Mouse (Mus musculus): ENCODE measurements at regions not wholly inside any gene's neighbourhood (a gene's known extent, or its start where the extent isn't known, plus 50 kb on each side); places are given as distances from the start of the nearest gene placed in this dataset.
A peak's percentile ranks its signal among the peaks of the same experiment; 100 is the strongest.

DNA sequence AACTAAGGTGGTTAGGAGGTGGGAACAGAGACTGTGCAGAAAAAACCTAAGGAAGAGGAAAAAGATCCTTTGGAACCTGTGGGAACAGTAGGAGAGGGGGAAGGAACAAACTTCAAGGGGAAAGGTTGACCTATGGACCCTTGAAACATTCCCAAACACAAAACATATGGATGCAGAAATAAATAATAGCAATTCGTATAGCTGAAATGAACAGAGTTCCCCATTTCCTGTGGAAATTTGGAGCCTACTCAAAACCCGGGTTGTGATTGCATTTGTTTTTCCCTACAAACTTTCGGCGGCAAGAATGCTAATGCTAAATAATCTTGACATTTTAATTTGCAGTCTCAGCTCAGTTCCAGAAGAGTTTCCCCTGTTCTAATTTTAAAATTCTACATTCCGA lies 246.0 kb upstream of the Cd180 start:
- ATAC-seq (no peak), DNase-seq (ENCODE audit: low read depth, low spot score) (no peak)
- ChIA-PET POLR2A (no interaction called here), CTCF (no interaction called here)
- TF ChIP-seq CTCF (IDR thresholded peaks at IDR 0.05) = no peak
- H3K27me3 ChIP-seq = no peaks in the 10 kb centered on the region
- in situ Hi-C loops (cut with MboI; ENCODE audit: low pct_unique_long_range_greater_than_20kb) = no loop called here

DNA sequence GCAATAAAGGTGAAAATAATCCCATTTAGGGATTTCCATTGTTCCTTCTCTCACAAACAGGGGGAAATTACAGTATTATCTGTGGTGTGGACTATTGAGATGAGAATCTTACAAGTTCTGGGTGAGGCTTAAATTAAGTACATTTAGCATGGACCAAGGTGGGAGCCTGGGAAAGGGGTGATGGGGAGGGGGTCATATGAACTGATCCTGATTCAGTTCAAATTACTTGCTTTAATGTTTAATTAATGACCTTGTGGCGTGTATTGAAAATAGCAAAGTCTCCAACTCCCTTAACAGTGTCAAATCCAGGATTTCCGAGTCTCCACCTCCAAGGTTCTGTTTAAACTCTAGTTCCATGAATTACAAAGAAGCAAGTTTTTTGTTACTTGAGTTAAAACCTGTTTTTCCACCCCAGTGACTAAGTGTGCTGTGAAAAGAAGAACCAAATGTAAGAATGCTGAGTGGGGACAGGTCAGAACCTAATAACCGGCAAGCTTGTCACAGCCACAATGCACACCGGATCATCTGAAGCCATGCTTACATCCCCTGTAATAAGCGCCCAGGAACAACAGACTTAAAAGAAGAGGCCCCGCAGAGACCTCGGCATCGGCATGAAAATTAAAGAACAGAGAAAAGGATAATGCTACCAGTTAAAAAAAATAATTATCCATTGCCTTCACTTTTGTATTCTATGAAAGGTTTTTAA lies 243.8 kb upstream of the Cd180 start:
- no peaks in the 10 kb centered on the region for H3K27me3 ChIP-seq
- no peak for TF ChIP-seq CTCF (IDR thresholded peaks at IDR 0.05)
- in situ Hi-C loops (cut with MboI; ENCODE audit: low pct_unique_long_range_greater_than_20kb) = loop anchor here (10.0 kb wide), 1 partner anchor 215 kb away; no protein-coding TSS in a partner anchor
- CTCF ChIA-PET = no interaction called here
- no peak for ATAC-seq
- POLR2A ChIA-PET = no interaction called here
- no peak for DNase-seq (ENCODE audit: low read depth, low spot score)

DNA sequence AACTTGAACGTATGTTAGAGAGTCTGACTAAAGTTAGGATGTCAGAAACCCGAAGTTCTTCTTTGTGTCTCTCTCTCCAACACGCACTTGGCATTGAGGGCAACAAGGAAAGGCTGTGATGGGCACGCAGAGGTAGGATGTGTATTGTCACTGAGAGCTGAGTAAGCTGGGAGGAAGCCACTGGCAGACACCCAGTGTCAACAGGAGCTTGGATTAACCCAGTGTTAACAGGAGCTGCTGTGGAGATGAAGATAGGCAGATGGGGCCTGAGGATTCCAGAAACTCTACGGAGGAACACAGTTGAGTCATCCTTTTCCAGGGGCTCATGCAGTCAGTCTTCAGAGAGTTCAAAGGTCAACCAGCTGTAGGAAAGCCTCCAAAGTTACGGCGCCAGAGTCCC lies 242.2 kb upstream of the Cd180 start:
- no peak for ATAC-seq
- in situ Hi-C loops (cut with MboI; ENCODE audit: low pct_unique_long_range_greater_than_20kb) = loop anchor here (10.0 kb wide), 1 partner anchor 216 kb away; no protein-coding TSS in a partner anchor
- no peak for DNase-seq (ENCODE audit: low read depth, low spot score)
- no peak for TF ChIP-seq CTCF (IDR thresholded peaks at IDR 0.05)
- no peaks in the 10 kb centered on the region for H3K27me3 ChIP-seq
- ChIA-PET POLR2A (no interaction called here), CTCF (no interaction called here)

DNA sequence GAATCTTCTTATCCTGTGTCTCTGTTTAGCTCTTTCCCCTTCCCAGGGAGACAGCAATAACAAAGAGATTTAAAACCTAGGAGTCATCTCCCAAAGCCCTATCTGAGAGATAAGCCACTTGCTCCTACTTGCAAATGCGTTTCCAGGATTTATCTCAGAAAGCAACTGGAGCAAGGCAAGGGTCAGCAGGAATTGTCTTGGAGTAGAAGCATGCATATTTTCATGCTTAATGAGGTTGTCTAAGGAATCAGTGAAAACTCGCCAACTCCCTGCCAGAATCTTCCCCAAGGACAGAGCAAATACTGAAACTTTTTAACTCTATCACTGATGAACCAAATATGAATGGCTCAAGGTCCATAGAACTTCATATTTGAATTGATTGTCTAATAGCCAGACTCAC lies 234.6 kb upstream of the Cd180 start:
- TF ChIP-seq CTCF (IDR thresholded peaks at IDR 0.05) = no peak
- ATAC-seq = no peak
- H3K27me3 ChIP-seq = no peaks in the 10 kb centered on the region
- DNase-seq (ENCODE audit: low read depth, low spot score) = no peak
- ChIA-PET POLR2A (interaction anchor here (0.6 kb wide), 1 partner anchor 1343 kb away, joined by 3 read pairs; no protein-coding TSS in a partner anchor), CTCF (interaction anchor here (1.2 kb wide), 1 partner anchor 11 kb away, joined by 3 read pairs; no protein-coding TSS in a partner anchor)
- in situ Hi-C loops (cut with MboI; ENCODE audit: low pct_unique_long_range_greater_than_20kb) = loop anchor here (10.0 kb wide), 1 partner anchor 224 kb away; no protein-coding TSS in a partner anchor

DNA sequence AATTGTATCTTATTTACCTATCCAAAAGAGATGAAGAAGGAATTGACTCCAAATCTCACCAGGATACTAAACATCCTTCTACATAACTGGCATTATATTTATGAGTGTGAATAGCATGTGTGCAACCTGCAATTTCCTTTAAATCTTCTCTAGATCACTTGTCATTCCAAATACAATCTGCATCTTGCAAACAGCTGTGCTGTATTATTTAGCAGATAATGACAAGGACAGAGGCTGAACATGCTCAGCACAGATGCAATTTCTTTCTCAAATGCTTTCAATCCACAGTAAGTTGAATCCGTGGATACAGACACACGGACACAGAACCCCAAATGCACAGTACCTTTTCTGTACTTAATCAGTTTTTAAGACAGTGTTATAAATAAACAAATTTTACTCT lies 229.4 kb upstream of the Cd180 start:
- in situ Hi-C loops (cut with MboI; ENCODE audit: low pct_unique_long_range_greater_than_20kb) = no loop called here
- no peak for ATAC-seq
- ChIA-PET CTCF (no interaction called here), POLR2A (interaction anchor here (0.5 kb wide), 1 partner anchor 16 kb away, joined by 3 read pairs; no protein-coding TSS in a partner anchor)
- no peak for TF ChIP-seq CTCF (IDR thresholded peaks at IDR 0.05)
- no peaks in the 10 kb centered on the region for H3K27me3 ChIP-seq
- DNase-seq (ENCODE audit: low read depth, low spot score) = no peak

DNA sequence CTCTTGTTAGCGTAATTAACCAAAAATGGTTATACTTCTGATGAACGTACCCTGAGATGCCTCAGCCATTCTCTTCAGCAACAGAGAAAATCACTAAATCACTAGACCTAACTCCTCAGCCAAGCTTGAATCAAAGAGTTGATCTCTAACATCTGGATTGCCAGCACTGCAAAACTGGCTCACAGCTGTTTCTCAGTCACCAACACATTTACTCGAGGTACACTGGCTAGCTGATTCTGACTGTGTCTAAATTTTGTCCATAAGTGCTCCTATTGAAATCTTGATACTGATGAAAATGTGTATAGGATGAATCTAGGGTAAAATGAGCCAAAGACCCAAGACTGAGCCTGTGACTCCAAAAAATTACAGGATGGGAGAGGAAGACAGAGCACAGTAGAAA lies 211.5 kb upstream of the Cd180 start:
- H3K27me3 ChIP-seq = no peaks in the 10 kb centered on the region
- ChIA-PET POLR2A (no interaction called here), CTCF (interaction anchor here (1.6 kb wide), 1 partner anchor 108 kb away, joined by 3 read pairs; no protein-coding TSS in a partner anchor)
- no peak for TF ChIP-seq CTCF (IDR thresholded peaks at IDR 0.05)
- in situ Hi-C loops (cut with MboI; ENCODE audit: low pct_unique_long_range_greater_than_20kb) = no loop called here
- DNase-seq (ENCODE audit: low read depth, low spot score) (no peak), ATAC-seq (no peak)

DNA sequence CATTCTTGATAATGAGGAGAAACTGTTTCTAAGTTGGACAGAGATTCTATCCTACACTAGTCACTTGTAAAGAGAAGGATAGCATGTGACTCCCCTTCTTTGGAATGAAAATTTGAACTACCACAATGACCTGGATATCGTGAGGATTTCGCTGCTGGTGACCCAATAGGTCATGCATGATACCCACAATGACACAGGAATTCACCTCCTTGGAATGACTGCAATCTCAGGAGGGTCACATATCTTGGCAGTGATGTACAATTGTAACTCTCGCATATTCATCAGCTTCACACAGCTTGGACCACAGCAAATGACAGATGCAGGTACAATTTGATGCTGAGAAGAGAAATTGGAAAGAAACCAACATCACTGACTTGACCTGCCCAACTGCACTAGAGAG lies 210.9 kb upstream of the Cd180 start:
- H3K27me3 ChIP-seq = no peaks in the 10 kb centered on the region
- CTCF ChIA-PET = no interaction called here
- TF ChIP-seq CTCF (IDR thresholded peaks at IDR 0.05) = no peak
- in situ Hi-C loops (cut with MboI; ENCODE audit: low pct_unique_long_range_greater_than_20kb) = no loop called here
- POLR2A ChIA-PET = no interaction called here
- DNase-seq (ENCODE audit: low read depth, low spot score) (peak; percentile 22), ATAC-seq (peak; percentile 44)

DNA sequence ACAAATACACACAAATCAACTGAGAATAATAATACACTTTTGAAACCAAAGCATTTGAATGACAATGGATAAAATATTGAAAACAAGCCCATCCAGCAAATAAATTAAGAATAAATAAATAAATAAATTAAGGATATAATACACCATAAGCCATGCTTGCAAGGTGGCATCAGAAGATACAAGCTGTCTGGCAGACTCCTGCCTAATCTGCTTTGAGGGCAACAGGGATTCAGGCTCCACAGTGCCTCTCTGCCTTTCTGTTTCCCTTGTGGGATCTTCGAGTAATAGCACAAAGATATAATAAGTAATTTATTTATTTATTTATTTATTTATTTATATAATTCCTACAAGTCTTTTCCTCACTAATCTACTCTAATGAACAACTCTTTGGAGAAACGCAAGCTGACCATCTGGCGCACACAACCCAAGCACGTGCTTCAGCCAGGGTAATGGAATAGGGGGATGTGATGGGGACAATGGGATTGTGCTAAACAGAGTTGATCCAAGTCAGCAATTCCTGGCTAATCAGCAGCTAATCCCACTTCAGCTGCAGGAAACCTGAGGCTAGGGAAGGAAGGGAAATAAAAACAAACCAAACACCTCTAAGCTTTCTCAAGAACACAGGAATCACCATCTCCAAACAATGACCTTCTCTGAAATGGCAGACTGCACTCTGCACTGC lies 205.8 kb upstream of the Cd180 start:
- ChIA-PET POLR2A (no interaction called here), CTCF (interaction anchor here (1.0 kb wide), 1 partner anchor 9 kb away, joined by 3 read pairs; no protein-coding TSS in a partner anchor)
- TF ChIP-seq CTCF (IDR thresholded peaks at IDR 0.05) = no peak
- no peak for ATAC-seq
- H3K27me3 ChIP-seq = no peaks in the 10 kb centered on the region
- in situ Hi-C loops (cut with MboI; ENCODE audit: low pct_unique_long_range_greater_than_20kb) = no loop called here
- no peak for DNase-seq (ENCODE audit: low read depth, low spot score)

DNA sequence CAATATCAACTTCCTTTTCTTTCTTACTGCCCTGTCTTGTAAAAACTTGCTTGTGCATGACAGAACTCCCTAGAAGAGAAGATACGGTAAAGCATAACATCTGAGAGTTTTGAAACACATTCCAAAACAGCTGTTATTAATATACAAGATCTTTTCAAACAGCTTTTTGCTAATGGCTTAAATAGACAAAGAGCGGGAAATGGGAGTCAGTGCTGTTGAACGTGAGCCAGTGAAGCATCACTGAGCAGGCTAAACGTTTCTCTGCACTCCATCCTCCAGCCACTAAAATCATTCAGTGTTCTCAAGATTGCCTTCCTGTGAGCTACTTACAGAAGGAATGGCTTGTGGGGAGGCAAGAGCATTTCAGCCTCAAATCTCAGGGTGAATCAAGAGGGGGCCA lies 202.0 kb upstream of the Cd180 start:
- CTCF ChIA-PET = no interaction called here
- POLR2A ChIA-PET = interaction anchor here (1.3 kb wide), 1 partner anchor 13 kb away, joined by 3 read pairs; no protein-coding TSS in a partner anchor
- TF ChIP-seq CTCF (IDR thresholded peaks at IDR 0.05) = no peak
- H3K27me3 ChIP-seq = no peaks in the 10 kb centered on the region
- in situ Hi-C loops (cut with MboI; ENCODE audit: low pct_unique_long_range_greater_than_20kb) = no loop called here
- ATAC-seq (no peak), DNase-seq (ENCODE audit: low read depth, low spot score) (no peak)

DNA sequence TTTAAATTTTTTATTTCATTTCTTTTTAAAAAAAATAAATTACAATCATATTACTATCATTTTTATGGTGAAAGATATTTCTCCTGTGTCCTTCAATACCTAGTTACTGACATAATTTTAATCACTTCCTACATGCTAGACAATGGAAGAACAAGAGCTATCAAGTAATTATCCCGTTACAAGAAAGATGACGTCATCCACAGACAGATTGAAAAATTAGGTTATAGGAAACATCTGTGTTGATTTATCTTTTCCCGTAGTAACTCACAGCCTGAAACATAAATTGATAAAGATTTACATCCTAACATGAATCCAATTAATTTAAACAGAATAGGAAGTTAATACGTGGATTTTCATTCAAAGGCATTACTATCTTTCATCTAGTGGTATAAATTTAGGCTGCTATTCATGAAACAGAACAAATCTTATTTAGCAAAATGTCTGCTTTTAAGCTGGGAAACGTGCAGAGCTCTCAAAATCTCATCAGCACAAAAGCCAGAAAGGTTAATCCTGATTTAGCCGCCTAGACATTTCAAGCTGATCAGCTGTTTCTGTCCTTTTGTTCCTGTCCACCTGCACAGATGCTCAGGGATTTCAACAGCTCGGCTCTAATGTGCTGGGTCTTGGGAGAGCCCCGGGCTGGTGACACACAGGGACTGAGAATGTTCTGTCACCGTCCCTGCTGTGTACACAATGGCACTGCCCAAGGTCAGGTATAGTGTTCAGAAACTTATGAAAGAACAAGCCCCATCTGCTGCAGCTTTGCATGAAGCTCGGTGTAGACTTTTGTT lies 189.0 kb upstream of the Cd180 start:
- CTCF ChIA-PET = interaction anchor here (1.0 kb wide), 1 partner anchor 17 kb away, joined by 3 read pairs; no protein-coding TSS in a partner anchor

More for the DNA sequence above, 189.0 kb upstream of the Cd180 start:
- ATAC-seq (no peak), DNase-seq (ENCODE audit: low read depth, low spot score) (no peak)
- POLR2A ChIA-PET = interaction anchor here (1.0 kb wide), 1 partner anchor 13 kb away, joined by 3 read pairs; no protein-coding TSS in a partner anchor
- H3K27me3 ChIP-seq = no peaks in the 10 kb centered on the region
- TF ChIP-seq CTCF (IDR thresholded peaks at IDR 0.05) = no peak
- in situ Hi-C loops (cut with MboI; ENCODE audit: low pct_unique_long_range_greater_than_20kb) = no loop called here

All from Patski (cell line).